Mouse (Mus musculus): Measurements from ENCODE around the gene Bysl.

DNA sequence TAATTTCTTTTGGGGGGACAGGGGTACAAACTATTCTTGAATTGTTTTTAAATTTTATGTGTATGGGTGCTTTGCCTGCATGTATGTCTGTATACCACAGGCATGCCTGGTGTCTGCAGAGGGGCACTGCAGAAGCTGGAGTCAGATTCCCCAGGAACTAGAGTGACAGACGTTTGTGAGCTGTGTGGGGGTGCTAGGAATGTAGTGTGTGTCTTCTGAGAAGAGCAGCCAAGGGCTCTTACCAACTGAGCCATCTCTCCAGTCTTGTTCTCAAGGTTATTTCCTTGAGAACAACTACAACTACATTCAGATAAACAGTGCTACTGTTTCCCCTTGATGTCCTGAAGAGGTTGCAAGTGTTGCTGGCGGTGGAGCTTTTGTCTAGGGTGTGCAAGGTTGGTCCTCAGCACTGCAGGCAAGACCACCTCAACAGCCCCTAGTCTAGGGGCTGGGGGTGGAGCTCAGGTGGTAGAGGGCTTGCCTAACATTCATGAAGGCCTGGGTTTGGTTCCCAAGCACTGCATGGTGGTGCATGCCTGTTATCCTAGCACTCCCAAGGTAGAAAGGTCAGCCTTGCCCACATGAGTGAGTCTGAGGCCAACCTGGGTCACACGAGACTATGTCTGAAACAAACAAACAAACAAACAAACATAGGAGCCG lies 21.0 kb upstream of the Bysl start:
- no peak for TF ChIP-seq TAL1 (IDR thresholded peaks at IDR 0.05; ENCODE audit: low read length)
- no peak for TF ChIP-seq GATA1 (IDR thresholded peaks at IDR 0.05; ENCODE audit: low read length)
